Mouse (Mus musculus) erythroid progenitor cell, adult 5-6 weeks (primary cell): Measurements from ENCODE around the gene Tbx10. TPM values are rescaled to one million over a fixed set of nuclear protein-coding genes. Genes with fewer than 3 reads are reported as not detected.
"Not testable (repeated sequence)": the region's sequence is repeated elsewhere in the genome, so short reads cannot be mapped to it uniquely, and the experiment has no call there.

Source experiments
- ATAC-seq: replicated peaks from 2 replicates; pipeline ENCODE4 v1.8.0; 2016; ENCODE audit warnings: moderate number of reproducible peaks, mild to moderate bottlenecking, moderate TSS enrichment, inconsistent platforms; ENCODE audit not compliant: poor library complexity, low FRiP score, severe bottlenecking
- total RNA-seq, 2 experiments: library from RNA; stranded (forward) in 1 of 2; stranded (reverse) in 1 of 2; fragments of 150-400 nt in 1 of 2; fragments of 186-747, 209-891 nt in 1 of 2; gene quantifications; 2 replicates each; pipeline versions ENCODE4 v1.2.3 to v1.2.4; 2015 to 2017; ENCODE audit warnings: low replicate concordance in 2 of 2

Tbx10 gene
- total RNA-seq, 2 experiments from 2014 or later = not detected

DNA sequence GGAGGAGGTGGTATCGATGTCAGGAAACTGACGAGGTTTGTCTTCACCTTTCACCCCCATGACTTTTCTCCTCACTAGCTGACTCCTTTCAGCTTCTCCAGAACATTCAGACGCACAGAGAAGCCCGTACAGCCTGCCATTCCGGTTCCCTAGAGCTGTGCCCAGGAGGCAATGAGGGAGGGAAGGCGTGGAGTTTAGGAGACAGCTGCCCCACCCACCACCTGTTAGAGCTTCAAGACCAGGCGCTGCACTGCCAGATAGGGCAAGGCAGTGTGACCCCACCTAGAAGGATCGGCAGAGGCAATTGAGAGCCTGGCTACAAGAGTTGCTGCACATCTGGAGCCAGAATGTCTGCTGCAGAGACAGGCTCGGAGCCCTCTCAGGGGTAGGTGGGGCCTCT lies 20.3 kb upstream of the Tbx10 start, which contains the start of gene Aldh3b2:
Gene Aldh3b2, plus strand, starts transcription at position 100 of the 400 bp plus-strand sequence.
- ATAC-seq = peak; percentile 90

DNA sequence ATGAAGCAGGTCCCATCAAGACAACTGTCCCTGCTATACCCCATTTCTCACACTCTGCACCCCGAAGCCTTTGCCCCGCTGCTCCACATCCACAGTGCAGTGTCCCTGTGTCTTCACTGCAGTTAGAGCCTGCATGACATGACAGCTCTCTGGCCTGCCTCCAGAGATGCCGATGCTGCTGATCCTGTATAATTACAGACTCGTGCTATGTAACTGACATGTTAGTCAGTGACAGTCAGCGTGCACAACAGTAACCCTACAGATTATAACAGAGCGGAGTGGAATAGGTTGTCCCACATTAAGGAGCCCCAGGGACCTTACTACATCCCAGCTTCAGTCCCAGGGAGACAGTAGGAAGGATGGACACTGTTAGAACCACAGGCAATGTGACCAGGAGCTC lies 17.9 kb upstream of the Tbx10 start:
- ATAC-seq = not testable (repeated sequence)

DNA sequence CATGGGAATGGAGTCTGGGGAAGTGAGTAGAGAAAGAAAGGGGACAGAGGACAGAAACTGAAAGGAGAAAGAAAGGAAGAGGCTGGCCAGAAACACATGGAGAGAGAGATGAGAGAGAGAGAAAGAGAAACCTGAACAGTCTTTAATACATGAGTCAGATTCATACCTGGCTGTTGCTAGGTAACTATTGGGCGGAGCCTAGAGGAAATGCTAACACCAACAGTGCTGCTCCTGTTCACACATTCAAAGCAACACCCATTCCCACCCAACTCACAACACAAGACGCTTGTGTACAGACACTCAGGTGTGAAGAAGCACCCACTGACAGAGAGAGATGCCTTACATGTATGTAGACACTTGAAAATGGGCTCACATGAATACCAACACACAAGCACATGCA lies 16.7 kb upstream of the Tbx10 start:
- ATAC-seq = no peak

DNA sequence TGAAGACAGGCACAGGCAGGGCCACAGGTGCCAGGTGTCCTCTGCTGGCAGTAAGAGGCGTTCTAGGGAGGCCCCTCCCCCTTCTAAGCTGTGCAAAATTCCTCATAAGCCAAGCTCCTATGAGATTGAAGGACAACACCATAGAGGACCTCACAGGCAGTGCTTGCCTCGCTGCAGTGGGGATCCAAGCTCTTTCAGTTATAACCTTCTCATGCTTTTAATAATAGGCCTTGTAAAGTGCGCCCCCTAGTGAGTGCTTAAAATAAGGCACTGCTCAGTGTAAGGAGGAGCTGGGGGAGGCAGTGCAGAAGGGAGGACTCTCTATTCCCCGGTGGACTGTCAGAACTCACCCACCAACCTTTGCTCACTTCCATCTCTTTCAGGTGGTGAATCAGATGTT lies 12.2 kb upstream of the Tbx10 start:
- peak; percentile 65; the same call in 1 of the 2 replicates for ATAC-seq

DNA sequence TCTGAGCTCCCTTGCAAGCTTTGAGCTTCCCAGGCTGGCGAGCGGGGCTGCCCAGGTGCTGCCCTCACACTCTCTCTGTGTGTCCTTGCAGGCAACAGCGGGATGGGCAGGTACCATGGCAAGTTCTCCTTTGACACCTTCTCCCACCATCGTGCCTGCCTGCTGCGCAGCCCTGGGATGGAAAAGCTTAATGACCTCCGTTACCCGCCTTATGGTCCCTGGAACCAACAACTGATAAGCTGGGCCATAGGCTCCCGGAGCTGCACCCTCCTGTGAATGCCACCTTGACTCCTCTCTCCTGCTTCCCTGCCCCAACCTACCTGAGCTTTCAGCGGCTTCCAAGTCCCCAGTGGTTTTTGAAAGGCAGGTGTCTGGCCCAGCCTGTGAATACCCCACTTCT lies 11.6 kb upstream of the Tbx10 start:
- no peak for ATAC-seq

DNA sequence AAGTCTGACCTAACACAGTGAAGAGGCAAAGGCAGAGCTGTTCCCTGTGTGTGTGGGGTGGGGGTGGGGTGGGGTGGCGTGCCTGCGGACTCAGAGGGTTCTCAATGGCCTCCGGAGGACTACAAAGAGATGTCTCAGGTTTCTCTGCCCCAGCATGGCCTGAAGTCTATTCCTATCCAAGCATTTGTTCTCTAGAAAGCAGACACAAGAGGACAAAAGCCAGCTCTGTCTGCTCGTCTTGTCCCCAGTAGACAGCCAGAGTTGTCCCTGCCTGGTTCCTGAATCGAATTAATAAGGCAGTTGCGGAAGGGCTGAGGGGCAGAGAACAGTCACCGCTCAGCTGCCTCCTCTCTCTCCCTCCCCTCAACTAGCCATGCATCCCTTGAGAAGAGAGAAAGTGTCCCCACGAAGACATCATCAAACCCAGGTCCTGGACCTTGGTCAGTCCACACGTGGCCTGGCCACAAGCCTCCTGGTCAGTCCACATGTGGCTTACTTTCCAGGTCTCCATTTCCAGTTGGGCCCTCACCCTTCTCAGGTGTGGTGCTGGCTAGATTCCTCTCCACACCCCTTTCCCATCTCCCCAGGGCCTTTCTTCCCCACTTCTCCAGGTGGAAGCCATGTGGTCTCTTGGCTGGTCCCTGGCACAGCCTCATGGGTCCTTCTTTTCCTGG lies 8.9 kb upstream of the Tbx10 start:
- ATAC-seq = no peak

DNA sequence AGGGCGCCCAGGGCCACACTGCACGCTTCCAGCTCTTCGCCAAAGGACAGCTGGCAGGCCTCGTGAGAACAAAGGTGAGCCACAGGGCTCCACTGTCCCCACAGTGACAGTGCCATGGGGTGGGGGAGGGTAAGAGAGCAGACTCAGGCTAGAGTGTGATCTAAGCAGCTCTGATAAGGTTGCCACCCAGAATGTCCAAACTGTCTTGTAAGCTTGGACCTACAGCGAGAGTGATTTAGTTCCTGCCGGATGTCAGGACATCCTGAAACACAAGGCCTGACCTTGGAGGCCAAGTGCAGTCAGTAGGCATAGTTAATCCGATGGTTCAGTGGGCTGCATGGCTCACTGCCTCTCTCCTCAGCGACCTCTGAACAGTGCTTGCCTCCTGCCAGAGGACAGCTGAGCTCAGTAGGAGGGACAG lies 7.3 kb upstream of the Tbx10 start:
- ATAC-seq = no peak

DNA sequence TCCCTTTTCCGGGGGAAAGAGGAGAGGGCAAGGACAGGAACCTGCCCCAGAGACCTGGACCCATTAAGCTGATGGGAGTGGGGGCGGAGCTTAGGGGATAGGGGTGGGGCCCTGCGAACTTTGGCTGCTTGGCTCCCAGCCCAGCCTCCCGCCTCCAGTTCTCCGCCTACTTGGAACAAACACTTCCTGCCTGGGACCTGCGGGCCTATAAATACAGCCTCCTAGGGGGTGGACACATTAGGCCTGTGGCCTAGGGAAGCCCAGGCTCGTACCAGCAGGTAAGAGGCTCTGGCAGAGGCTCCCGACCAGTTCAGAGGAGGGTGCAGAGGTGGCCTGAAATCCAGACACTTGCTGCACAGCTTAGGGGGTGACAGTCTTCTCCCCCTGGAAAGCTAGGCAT lies 6.2 kb upstream of the Tbx10 start, which contains the start of gene Acy3:
Gene Acy3, plus strand, starts transcription at position 237 of the 400 bp plus-strand sequence.
- ATAC-seq = peak; percentile 63

DNA sequence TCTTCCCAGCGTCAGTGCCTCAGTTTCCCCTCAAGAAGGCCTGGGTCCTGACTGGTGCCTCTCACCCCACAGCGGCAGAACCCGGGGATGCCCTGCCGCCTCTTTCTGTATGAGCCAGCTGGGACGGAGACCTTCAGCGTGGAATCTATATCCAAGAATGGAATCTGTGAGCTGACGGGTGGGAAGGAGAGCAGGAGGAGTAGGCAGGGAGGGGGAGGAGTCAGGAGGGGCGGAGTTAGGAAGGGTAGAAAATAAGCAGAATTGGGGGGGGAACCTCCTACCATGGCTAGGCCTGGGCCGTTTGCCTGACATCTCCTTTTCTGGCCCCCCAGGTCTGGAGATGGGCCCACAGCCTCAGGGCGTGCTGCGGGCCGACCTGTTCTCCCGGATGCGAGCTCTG lies 4.5 kb upstream of the Tbx10 start:
- no peak for ATAC-seq

DNA sequence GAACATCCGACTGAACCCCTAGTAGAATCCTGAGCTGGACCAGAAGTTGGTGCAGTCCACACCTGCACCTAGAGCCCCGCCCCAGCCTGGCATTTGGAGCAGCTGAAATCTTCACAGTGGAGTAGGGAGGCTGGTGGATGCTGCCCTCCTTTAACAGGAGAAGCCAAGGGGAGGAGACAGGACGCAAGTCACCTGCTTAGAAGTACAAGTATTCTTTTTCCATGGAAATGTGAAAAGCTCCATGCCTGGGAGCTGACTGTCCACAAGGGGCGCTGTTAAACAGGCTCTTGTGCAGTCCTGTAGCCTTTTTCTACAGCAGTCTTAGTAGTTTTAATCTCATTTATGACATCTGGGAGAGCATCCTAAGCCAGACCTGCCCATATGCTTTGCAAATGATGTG lies 3.8 kb upstream of the Tbx10 start:
- no peak for ATAC-seq

DNA sequence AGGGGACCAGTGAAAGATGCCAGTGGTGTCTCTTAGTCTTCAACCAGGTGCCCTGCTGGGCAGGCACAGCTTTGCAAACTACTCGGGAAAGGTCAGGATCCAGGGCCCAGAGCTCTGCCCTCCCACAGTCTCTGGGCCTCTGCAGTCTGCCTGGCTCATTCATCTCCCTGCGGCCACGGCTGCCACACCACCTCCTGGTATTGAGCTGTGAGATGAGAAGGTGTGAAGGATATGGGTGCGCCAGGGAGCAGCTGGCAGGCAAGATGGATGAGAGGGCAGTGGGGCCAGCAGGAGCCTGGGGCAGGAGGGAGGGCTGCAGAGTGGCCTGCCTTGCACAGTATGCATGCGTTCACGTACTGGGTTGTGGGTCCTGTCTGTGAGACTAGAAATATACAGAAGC lies 1.7 kb upstream of the Tbx10 start:
- no peak for ATAC-seq

DNA sequence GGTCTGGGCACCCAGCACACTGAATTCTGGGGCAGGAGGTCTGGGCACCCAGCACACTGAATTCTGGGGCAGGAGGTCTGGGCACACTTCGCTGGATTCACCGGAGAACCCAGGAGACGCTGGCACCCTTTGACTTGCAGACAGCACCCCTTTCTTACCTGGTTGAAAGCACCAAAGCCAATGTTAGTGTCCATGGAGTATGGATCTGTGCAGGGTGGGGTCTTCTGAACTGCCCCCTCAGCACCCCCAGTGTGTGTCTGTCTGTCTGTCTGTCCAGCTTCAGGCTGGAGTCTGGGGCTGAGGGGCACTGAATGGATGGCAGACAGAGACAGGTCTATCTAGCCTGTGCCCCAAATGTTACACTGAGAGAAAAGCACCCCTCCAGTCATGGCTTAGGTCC lies 990 bp upstream of the Tbx10 start:
- ATAC-seq = no peak

DNA sequence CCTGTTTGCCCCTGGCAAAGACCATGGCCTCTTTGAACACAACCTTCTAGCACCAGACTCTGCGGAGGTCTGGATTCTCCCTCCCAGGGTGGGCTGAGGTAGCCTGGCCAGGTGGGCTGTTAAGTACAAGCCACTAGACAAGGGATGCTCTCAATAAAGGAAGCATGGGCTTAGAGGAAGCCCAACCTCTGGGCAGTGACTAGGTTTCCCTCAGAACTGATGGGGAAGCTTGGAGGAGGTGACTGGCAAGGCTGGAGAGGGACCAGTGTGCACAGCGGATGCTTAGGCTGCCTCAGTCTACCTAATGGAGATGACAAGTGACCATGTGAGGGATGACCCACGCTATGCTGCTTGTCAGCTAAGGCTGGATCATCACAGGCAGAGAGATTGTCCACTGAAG lies 586 bp upstream of the Tbx10 start:
- ATAC-seq = no peak

DNA sequence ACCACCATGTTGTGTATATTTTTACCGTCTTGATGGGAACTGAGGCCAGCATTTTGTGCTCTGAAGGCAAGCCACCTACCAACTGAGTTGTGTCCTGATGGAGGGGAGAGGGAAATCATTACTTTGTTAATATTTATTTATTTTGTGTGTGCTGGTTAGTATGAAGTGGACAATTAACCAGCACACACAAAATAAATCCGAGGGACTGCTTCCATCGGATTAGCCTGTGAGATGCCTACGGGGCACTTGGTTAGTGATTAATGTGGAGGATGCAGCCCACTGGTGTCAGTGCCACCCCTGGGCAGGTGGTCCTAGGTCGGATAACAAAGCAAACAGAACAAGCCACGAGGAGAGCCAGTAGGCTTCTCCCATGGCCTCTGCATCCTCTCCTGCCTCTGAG lies 2.4 kb downstream of the Tbx10 start:
- no peak for ATAC-seq

DNA sequence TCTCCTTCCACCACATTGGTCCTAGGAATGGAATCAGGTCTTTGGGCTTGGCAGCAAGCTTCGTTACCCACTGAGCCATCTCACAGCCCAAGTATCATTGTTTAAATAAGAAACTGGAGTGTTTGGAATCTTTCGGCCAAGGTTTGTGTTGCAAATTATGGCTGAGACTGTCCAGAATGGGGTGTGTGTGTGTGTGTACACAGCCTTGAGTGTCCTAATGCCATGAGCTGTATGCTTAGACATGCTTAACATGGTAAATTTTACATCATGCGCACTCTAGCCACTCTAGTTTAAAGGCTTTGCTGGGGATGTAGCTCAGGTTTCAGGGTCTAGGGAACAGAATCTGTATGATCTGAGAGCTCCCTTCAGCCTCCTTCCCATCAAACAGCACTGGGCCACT lies 3.0 kb downstream of the Tbx10 start:
- ATAC-seq = no peak

DNA sequence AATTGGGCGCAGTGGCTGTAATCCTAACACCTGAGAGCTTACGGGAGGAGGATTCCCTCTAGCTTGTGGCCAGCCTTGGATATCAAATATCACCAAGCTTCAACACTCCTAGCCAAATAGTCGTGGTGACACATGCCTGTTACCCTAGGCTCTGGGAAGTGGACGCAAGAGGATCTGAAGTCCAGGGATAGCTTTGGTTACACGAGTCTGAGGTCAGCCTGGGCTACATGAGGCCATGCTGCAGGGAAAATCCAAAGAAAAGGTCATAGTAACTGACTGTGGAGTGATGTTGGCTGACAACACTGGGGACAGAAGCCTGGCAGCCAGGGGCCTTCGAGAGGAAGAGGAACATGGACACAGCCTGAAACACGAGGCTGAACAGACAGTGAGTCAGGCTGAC lies 3.6 kb downstream of the Tbx10 start:
- ATAC-seq = no peak

DNA sequence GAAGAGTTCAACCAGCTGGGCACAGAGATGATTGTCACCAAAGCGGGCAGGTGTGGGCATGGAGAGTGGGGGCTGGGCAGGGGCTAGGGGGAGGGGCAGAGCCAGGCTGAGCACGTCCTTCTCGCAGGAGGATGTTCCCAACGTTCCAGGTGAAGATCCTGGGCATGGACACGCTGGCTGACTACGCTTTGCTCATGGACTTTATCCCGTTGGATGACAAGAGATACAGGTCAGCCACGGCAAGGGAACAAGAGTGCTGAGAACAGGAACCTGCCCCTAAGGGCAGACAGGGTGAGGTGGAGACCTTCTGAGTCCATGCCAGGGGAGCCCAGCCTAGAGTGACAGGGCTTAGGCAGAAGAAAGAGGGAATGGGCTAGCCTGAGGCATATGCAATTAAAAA lies 4.2 kb downstream of the Tbx10 start:
- no peak for ATAC-seq

DNA sequence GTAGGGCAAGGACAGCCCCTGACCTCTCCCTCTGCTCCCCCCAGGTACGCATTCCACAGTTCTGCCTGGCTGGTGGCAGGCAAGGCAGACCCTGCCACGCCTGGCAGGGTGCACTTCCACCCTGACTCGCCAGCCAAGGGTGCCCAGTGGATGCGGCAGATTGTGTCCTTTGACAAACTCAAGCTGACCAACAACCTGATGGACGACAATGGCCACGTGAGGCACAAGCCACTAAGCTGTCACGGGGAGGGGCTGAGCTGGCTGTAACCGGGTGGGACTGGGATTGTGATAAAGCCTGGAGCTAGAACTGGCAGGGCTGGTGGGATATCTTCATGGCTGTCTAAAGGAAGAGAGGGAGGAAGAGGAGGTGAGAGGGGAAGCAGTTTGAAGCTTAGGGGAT lies 4.7 kb downstream of the Tbx10 start:
- no peak for ATAC-seq

DNA sequence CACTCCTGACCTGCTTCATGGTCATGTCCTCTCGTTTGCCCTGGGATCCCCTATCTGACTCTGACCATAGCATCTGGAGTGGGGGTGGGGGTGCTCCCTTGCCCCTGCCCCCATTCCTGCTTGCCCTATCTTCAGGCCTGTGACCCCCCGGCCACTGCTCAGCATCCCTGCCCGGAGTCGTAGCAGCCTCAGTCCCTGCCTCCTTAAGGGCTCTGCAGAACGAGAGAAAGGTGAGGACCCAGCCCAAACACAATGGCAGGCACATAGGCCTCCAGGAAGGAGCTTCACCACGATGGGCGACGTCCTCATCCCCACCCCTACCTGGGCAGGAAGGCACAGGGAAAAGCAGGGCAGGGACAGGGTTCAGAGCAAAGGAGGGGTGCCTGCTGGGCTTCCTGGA lies 5.8 kb downstream of the Tbx10 start:
- no peak for ATAC-seq

DNA sequence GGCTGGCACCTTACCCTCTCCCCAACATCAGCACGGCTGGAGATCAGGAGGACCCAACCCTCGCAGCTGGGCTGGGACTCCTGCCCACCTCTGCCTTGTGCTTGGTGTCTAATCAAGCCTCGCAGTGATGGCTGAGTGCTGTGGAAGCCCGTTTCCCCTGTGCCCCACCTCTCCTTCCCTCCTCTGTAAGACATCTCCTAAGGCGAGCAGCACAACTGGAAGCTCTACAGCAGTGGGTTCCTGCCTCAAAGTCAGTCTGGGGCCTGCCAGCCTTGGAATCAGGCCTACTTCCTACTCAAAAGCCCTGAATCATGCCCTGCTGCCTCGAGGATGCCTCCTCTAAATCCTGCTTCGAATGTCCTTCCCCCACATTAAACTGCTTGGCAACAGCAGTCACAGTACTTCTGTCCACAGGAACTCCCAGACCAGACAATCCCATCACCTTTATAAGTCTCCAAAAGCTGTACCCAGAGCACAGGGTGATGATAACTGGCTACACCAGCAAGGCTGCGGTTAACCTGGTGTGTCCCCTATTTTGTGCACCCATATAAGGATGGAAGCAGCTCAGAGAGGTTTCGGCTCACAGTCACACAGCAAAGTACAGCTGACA lies 6.7 kb downstream of the Tbx10 start:
- no peak for ATAC-seq

DNA sequence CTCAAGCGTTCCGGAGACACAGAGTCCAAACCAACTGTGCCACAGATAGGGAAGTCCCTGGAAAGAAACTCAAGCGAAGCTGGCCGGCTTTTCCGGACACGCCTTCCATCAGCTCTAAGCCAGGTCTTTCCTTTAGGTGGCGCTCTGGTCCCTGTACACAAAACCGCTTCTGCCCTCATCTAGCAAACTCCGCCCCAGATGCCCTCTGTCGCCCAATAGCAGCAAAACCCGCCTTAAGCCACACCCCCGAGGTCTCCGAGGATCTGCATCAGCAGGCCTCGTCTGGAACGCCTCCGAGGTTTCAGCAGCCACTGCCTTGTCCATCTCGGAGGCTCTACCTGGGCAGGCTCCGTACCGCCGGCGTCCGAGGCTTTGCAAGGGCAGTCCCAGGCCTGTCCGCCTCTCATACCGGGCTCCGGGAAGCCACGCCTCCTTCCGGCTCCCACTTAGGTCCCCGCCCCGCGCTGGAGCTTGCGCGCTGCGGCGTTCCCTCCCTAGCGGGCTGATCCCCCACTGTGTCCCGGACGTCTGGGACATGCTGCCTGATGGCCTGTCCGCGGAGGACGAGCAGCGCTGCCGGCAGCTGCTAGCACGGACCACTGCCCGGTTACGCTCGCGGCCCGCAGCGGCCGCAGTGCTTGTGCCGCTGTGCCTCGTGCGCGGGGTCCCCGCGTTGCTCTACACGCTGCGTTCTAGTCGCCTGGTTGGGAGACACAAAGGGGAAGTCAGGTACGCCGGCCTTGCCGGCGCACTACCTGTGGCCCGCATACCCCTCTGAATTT lies 7.8 kb downstream of the Tbx10 start, which contains the start of the genes Nudt8 and Gm49405:
Gene Nudt8, plus strand, starts transcription at position 462 of the 782 bp plus-strand sequence.
Gene Gm49405, plus strand, starts transcription at position 508 of the 782 bp plus-strand sequence.
- ATAC-seq = peak; percentile 91
